Mouse (Mus musculus): ENCODE results near the gene Tmem87b. TPM values are rescaled to one million over a fixed set of nuclear protein-coding genes. Genes with fewer than 3 reads are reported as not detected.

The Tmem87b gene
- total RNA-seq (2021) = 45.8 and 55.4 TPM in 2 replicates
- long read RNA-seq, full-length matches to known transcripts = 29 of 58 reads
- long read RNA-seq, partial matches to known transcripts = 6 of 58 reads
- long read RNA-seq, other reads (novel, unspliced or antisense) = 23 of 58 reads

DNA sequence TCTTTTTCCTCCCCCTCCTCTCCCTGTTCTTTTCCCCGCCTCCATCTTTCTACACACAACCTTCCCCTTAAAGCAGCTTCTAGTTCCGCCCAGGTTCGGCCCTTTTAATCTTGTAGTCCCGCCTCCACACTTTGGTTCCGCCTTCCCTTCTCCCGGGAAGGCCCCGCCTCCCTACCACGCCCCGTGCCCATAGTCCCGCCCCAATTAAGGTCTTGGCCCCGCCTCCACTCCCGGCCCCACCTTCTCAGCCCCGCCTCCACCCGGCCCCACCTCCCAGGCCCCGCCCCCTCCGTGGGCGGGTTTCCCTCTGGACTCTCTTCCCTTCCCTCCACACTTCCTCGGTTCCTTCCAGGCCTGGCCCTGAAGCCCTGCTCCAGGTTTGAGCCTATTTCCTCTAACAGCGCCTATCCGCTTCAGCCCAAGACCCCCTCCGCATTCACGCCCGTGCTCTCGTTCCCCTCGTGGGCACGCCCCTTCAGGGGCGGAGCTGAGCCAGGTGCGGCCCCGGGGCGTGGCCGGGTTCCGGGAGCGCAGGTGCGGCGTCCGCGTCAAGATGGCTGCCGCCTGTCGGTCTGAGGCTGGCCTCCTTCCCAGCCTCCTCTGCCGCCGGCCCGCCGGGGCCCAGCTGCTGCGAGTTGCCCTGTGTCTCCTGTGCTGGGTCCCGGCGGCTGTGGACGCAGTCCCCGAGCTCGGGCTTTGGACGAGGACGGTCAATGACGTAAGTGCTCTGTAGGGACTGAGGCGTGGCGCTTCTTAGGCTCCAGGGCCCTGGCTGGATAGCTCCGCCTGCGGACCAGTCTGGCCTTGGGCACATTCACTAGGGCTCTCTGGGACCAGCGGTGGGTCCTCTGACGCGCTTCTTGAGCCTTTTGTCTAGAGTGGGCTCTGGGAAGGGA lies at the start of gene Tmem87b:
Gene Tmem87b (plus strand): TSS at position 333 of the 896 bp plus-strand sequence.
- peak; percentile 98 for DNase-seq

- no peak for DNase-seq
Measured at GRCm38 (mm10) chr2:128768545-128769247, 49.2 kb upstream of the Tmem87b start.

GRCm38 (mm10) chr2:128770557-128770956 lies 47.4 kb upstream of the Tmem87b start:
- DNase-seq = no peak

- DNase-seq = no peak
Measured at GRCm38 (mm10) chr2:128771048-128771447, 46.9 kb upstream of the Tmem87b start.

- no peak for DNase-seq
Measured at GRCm38 (mm10) chr2:128771750-128772338, 46.1 kb upstream of the Tmem87b start.

DNA sequence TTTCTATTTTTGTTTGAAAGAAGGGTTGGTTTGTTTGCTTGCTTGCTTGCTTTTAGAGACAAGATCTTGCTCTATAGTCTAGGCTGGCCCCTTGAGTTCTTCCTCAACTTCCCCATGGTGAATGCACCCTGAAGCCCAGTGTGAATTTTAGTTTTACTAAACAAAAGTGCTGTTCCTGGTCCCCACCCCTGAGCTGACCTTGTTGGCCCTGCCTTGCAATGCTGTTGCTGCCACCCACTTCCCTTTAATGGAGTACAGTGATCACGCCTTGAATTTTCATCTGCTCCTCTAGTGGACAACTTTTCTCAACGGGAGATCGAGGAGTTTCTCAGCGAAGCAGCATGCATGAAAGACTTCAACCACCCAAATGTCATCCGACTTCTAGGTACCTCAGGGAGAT lies 35.7 kb upstream of the Tmem87b start:
- no peak for DNase-seq

DNA sequence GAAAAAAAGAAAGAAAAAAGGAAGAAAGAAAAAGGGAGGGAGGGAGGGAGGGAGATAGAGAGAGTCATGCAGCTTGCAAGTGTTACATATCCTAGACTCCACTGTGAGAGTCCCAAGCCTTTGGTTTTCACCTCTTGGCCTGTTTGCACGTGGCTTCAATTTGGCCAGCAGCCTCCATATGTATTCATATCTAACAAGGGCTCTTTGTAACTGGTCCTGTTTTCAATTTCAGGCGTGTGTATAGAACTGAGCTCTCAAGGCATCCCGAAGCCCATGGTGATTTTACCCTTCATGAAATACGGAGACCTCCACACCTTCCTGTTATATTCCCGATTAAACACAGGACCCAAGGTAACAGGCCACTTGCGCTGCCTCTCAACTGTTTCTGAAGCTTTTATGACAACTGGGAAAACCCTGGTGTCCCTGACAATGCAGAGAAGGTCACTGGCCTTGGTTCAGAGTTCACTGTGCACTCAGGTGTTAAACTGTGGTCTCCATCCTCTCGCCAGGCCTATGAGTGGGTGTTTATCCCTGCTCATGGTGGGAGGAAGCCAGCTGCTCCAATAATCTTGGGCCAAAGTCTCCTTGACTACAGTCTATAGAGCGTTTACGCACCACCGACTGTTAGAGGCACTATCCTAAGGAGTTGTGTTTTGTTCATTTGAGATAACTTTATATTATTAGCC lies 34.1 kb upstream of the Tmem87b start:
- no peak for DNase-seq

GRCm38 (mm10) chr2:128784814-128785213 lies 33.1 kb upstream of the Tmem87b start:
- DNase-seq = no peak

- no peak for DNase-seq
Measured at GRCm38 (mm10) chr2:128786341-128786740, 31.6 kb upstream of the Tmem87b start.

DNA sequence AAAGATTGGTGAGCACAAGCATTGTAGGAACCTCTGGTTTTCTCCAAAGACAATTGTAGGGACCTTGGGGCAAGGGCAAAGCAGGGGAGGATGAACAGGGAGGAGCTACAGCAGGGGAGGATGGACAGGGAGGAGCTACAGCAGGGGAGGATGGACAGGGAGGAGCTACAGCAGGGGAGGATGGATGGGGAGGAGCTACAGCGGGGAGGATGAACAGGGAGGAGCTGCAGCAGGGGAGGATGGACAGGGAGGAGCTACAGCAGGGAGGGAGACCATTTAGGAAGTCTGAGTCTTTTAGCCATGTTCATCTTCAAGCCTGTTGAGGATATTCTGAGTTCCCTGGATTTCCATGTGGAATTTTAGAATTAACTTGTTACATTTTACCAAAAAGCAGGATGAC lies 31.1 kb upstream of the Tmem87b start:
- no peak for DNase-seq

DNA sequence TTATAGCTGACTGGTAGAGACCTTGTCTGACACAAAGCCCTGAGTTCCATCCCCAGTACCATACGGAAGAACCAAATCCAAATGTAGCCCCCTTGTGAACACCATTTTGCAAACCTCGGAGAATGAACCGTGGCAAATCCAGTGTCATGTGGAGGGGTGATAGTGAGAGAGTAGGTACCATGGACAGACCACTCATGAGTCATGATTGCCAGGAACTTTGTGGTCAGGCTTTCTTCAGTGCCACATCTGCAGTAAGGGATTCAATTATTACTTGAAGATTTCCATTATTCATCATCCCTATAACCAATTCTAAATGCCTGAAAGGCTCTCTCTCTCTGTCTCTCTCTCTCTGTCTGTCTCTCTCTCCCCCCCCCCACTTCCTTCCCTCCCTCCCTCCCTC lies 30.1 kb upstream of the Tmem87b start:
- no peak for DNase-seq

DNA sequence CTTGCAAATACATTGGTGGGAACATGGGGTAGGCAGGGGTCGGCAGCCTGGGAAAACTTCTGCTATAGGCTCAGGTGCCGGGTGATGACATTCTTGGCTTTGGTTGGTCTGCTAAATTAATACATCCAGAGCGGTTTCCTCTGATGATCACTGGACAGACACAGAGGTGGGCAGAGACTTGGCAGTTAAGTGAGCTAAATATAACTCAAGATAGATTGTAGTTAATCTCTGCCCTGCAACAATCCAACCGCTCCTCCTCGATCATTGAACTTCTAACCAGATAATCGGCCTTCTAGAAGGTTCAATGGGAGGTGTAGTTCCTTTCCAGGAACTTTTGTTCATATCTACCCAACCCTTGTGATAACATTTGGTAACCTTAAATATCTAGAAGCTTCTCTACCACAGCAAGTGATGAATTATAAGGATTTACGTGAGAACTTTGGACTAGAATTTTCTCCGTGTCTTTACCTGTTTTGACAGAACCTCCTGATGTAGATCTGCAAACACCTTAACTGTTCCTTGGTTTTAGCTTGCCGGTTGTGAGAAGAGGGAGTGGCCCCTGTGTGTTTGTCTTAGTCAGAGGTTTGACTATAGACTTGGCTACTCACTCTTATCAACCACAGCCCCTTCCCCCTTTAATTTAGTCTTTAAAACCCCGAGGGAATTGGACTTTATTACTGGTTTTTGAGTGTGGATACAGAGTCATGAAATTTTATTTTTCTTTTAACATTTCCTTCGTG lies 26.9 kb upstream of the Tmem87b start:
- no peak for DNase-seq

GRCm38 (mm10) chr2:128793958-128794357 lies 24.0 kb upstream of the Tmem87b start:
- no peak for DNase-seq

GRCm38 (mm10) chr2:128796463-128796862 lies 21.5 kb upstream of the Tmem87b start:
- no peak for DNase-seq

DNA sequence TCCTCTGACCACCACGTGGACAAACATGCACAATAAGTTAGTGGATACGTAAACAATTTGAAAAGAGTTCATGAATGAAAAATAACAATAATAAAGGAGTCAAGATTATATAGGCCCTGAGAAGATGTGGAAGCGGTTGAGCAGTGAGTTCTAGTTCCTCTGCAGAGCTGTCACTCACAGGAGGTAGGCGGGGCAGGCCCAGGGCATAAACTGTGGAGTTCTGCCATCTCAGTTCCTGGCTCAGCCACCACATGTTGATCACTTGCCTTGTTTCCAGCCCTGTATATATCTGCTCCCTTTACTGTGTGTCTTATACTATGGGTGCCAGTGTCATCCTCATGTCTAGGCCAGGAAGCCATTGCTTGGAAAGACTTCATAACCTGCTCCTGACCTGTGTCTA lies 14.5 kb upstream of the Tmem87b start:
- DNase-seq = no peak

DNA sequence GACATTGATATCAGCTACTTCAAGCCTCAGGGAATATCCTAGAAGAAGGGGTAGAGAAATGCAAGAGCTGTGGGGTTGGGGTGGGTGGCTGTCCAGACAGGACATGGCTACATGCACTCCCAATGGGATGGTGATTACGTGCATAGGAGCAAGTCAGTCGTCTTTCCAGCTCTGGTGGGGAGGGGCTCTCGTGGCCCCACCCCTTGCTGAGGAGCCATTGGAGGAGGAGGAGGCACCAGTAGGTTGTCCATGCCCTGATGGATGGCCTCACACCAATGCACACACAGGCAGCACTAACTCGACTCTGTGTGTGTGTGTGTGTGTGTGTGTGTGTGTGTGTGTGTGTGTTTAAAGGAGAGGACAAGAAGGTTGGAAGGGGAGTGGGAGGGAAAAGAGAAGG lies 12.6 kb upstream of the Tmem87b start:
- DNase-seq = no peak

DNA sequence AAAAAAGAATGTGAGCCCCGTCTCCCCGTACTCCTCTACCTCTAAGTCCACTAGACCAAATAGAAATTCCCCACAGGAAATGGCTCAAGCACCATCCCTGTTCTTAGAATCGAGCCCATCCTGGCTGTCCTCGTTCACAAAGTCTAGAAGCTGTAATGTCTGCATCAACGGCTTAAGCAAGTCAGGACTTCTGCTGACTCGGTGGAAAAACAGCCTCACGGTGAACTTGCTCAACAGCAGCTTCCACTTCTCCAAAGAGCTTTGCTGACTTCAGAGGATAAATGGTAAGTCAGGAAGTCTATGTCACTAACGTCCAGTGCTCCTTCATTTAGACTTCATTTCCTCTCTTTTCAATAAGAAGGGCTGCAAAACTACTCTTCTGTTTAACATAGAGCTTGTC lies 11.4 kb upstream of the Tmem87b start:
- no peak for DNase-seq

DNA sequence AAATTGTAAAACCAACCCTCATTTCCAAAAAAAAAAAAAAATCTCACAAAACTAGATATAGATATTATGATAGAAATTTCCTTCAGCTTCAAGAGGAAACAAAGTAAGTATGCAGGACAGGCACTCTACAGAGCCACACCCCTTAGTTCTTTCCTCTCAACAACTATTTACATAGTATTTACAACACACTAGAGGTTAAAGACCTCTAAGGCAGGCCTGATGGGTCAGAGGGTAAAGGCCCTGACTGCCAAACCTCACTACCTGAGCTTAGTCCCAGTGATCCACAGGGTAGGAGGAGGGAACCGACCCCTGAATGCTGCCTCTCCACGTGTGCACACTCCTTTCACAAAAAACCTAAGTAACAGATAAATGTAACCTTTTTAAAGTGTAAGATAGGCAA lies 5.2 kb upstream of the Tmem87b start:
- DNase-seq = no peak

- DNase-seq = no peak
Measured at GRCm38 (mm10) chr2:128816311-128816710, 1.6 kb upstream of the Tmem87b start.

- no peak for DNase-seq
Measured at GRCm38 (mm10) chr2:128816916-128817315, 1.0 kb upstream of the Tmem87b start.

- DNase-seq = no peak
Measured at GRCm38 (mm10) chr2:128817387-128817785, 532 bp upstream of the Tmem87b start.

All from adrenal gland, postnatal 25 days (tissue).